Mouse (Mus musculus): Measurements from ENCODE around the gene Parvb.
"Not testable (repeated sequence)": the region's sequence is repeated elsewhere in the genome, so short reads cannot be mapped to it uniquely, and the experiment has no call there.

Parvb gene

DNA sequence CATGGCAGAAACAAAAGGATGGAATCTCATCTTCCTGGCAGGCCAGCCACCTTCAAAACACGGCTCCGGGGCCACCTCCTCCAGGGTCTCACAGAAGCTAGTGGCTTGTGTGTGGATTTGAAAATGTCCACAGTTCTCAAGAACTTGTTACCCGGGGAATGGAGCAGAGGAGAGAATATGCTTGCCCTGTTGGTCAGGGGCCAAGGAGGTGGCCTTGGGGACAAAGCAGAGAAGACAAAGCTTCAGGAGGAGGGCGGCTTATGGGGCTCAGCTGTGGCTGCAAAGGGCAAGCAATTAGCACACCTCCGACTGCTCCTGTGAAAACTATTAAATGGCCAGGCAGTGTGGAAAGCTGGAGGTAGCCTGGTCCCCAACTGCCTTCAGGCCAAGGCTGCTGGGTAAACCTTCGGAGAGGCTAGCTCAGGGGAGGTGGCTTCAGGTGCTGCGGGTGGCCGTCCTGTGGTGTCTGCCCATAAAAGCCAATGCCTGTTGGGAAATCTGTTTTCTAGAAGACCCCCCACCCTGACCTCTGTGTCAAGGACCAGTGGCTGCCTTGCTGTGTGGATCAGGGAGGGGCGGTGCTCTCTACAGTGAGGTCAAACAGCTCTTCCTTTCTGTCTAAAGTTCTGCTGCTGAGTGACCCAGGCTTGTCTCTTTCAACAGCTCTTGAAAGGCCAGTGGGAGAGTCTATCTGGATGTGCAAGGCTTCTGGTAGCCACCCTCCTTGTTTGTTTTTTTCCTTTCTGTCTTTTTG lies 26.9 kb downstream of the Parvb start:
- DNase-seq: no peak

DNA sequence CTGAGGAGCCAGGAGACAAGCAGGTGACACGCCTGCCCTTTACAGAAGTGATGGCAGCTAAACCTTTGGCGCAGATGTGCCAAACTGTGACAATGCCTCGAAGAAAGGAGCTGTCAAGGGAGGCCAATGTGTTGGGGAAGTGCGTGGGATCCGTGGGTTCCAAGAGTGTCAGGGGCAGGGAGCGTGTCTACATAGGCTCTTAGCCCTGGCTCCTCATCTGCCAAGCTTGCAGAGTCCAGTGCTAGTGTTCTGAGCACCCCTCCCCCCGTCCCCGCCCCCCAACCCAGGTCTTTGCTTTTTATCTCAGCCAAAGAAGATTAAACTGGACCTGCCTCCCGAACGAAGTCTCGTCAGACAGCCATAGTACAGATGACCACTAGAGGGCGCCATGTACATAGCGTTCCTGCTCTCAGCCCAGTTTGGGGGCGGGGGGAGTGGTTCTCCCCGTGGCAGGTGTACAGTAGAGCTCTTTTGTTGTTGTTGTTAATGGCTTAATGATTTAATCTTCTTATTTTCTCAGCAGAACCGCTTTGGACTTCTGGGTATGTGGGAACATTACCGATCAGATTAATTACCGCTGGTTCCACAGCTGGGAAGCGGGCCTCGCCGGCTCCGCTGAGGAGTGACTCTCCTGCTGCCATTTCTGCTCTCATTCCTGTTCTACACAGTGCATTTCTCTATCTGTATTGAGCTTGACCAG lies 28.4 kb downstream of the Parvb start:
- peak; percentile 92 to 96 for DNase-seq

DNA sequence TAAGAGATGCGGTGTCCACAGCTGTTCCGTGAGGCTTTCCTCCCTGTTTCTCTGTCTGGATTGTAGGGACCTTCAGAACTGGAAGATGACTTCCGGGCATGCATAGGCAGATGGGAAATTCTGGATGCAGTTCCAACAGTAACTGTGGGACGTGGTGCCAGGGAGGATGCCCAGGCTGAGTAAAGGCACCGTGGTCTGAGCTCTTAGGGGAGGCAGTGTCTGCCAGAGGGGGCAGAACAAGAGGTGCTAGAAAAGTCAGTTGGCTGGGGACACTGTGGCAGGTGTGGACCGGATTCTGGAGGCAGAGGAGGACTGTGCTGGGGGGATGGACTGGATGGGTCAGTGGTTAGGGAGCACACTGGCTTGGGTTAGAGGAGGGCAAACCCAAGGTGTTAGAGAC lies 30.8 kb downstream of the Parvb start:
- peak in 1 of 2 experiments; percentile 36 for DNase-seq

DNA sequence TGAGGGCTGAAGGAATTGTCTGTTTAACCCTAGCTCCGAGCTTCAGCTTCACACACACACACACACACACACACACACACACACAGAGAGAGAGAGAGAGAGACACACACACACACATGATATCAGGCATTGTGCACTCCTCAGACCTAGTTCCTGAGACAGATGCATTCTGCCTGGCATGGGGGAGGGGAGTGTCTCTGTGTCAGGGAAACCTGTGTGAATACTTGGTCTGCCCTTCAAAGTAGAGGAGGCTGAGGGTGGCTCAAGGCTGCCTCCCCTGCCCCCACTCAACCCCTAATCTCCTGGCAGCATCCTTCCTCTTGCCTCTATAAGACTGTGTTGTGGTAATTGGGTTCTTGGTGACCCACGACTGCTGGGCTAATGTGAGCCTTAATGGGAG lies 31.7 kb downstream of the Parvb start:
- DNase-seq: no peak

DNA sequence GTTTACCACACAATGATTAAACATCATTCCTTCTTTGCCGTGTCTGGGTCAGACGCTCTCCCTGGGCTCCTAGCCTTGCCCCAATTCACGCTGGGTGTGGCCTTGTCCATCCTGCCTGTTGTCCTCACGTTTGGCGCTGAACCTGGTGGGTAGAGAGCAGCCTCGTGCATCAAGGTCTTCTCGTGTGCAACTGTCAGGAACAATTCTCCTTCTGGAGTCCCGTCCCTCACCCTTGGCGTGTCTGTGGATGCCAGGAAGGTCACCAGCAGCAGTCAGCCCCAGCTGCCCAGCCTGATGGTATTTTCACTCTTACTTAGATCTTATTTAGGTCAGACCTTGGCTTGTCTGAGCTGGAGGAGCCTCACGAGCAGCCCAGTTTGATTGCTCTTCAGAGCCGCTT lies 33.3 kb downstream of the Parvb start:
- DNase-seq: no peak

DNA sequence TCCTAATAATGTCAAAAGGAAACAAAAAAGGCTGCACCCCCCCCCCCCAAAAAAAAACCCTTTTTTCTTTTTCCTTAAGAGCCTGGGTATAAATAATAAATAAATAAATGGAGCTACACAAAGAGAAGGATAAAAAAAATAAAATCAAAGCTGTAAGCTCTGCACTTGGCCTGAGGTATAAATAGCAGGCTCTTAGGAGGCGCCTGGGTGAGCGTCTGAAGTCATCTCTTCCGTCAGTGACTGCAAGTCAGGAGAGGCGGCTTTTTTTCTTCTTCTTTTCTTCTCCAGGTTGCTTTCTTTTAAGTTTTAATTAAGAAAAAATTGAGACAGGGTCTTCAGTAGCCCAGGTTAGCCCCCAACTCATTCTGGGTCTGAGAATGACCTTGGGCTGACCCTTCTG lies 34.4 kb downstream of the Parvb start:
- DNase-seq: no peak

DNA sequence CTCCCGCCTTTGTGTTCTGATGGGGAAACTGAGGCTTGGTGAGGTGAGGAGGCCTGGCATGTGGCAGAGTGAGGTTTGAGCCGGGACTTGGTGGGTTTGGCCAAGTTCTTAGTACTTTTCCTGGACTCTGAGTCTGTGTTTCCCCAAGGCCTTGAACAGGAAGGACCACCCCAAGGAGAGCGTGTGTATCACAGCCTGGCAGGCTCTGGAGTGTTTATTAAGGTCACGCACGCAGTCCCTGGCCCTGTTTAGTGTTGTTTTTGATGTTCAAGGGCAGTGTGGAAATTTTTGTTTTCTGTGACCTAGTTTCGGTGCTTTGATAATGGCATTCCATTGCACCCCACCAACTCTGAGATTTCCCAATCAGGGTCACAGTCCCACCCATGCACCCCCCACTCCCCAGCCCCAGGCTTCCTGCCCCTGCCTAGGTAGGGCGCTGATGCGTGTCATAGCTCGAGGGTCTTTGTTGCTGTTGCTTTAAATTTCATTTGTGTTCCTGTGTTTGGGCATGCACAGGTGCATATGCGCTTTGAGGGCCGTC lies 35.9 kb downstream of the Parvb start:
- no peak for DNase-seq

DNA sequence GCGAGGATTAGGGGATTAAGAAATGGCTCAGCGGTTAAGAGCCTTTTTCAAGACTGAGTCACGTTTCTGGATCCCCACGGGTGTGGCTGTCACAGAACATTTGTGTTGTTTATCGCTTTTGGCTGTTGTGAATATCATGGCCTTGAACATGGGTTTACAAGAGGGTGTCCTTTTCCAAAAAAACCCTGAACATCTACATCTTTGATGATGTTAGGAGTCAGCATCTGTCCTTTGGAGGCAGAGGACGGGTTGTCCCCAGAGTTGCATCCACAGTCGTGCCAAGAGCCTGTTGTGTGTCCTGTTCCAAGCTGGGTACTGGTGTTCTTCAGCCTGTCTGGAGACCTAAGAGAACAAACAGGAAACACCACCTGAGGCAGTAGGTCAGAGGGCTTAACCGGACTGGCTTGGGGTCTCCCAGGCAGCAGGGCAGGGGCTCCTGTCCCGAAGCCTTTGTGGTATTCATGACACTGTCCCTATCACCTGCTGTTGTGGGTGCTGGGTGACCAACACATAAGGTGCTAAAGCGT lies 37.3 kb downstream of the Parvb start:
- no peak for DNase-seq

DNA sequence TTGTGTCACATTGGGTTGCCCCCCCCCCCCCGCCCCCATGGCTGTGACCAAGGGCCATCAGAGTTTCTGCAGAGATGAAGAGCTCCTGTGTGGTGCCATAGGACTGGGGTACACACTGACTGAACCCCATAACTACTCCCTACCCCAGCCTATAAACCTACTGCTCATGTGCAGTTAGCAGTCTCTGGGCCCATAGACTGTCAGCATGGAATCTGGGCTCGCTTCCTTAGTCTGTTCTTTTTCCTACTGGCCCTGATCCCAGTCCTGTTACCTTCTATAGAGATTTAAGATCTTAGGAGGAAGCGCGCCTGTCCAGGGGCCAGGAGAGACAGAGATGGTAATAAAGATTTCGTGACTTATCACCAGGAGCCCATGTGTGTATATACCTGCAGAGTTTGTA lies 38.2 kb downstream of the Parvb start:
- no peak for DNase-seq

DNA sequence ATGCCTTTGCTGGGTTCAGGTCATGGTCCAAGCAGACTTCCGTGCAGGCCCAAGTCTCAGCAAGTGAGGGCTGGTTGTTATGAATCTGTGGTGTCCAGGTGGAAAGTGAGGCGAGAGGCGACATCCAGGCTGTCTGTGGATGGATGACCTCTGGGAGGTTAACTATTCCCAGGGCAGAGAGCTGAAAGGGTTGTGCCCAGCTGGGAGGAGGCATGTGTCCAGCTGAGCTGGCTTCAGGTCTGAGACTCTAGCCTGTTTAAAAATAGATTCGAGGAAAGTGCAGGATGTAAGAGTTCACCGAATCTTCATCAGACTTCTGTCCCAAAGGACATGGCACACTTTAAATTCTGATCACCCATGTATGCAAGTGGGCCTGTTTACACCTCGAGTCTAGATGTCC lies 38.6 kb downstream of the Parvb start:
- DNase-seq: no peak

DNA sequence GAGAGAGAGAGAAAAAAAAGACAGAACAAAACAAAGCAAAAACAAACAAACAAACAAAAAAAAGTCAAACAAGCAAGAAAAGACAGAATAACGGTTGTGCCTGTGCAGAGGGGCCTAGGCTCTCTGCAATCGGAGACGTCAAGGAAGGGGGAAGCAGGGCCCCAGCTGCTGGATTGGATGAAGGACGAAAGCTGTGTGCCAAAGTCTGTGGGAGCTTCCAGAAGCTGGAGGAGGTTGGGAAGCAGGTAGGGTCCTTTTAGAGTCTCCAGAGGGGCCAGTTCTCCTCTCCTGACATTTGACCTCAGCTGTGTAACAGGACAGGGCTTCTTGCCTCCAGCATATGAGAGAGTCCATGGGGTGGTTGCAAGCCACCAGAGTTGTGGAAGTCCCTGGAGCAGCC lies 44.2 kb downstream of the Parvb start:
- no peak for DNase-seq

DNA sequence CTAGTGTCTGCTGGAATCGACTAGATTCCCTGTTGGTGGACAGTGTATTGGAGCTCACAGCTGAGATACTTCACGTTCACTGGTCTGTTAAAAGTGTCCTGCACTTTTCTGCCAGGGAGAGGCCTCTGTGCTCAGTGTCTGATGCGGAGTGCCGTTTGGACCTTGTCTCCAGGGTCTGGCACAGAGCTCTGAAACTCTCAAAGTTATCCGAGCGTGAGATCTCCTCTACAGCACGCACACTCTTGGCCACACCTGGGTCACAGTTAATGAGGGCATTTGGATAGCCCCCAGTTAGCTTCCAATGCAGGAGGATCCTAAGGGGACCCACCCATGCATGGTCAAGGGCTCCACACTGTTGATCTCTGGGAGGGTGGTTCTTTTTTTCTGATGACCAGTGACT lies 46.2 kb downstream of the Parvb start:
- DNase-seq: no peak

DNA sequence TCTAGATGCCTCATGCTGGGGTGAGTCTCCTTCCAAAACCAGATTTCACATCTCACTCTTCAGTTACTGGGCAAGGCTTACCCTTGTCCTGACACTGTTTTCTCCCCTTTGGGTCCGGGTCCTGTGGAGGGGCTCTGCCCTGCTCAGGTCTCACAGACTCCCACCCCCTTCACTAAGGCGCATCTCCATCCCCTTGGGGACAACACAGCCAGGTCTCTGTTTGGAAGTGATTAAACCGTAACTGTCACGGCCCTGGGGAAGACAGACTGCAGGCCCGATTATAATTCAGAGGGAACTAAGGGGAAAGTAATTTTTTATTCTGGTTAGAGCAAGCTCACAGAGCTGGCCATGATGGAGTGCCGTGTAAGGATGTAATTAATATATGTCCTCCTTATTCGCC lies 46.8 kb downstream of the Parvb start:
- DNase-seq: no peak

DNA sequence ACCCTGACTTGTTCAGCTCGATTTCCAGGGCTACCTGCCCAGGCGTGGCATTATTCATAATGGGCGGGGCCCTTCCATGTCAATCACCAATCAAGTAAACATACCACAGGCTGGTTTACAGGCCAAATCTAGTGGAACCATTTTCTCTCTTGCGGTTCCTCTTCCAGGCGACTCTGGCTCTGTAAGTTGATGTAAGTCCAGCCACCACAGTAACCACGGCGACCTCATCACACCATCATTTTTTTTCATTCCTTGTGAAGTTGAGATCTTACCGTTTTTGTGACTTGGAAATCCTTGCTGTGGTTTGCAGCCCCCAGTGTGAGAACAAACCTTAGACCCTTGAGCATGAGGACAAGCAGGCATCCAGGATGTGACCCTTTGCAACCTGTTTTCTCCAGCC lies 48.5 kb downstream of the Parvb start:
- no peak for DNase-seq

DNA sequence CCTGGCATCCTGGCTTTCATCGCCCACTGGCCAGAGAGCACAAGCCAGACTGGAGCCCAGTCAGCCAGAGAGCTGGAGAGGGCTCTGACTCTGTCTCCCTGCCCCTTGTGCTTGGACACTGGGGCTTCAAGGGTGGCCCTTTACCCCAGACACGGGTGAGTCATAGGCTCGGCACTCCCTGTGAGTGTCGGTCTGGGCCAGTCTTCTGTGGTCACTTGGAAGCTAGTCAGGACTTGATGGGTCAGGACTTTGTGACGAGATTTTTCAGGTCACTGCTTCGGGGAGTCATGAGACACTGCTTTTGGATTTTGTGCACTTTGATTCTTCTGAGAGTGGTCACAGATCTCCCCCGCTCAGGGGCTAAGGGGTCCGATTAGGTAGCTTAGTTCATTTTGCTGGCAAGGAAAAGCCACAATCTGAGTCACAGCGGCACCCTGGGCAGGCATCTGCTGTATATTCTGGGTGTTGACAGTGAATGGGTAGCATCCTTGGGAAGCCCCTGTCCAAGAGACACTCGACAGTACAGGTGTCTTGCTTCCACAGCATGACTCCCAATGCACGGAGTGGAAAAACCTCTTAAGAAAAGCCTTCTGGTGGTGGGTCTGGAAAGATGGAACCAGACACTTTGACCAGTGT lies 49.0 kb downstream of the Parvb start:
- DNase-seq: no peak

DNA sequence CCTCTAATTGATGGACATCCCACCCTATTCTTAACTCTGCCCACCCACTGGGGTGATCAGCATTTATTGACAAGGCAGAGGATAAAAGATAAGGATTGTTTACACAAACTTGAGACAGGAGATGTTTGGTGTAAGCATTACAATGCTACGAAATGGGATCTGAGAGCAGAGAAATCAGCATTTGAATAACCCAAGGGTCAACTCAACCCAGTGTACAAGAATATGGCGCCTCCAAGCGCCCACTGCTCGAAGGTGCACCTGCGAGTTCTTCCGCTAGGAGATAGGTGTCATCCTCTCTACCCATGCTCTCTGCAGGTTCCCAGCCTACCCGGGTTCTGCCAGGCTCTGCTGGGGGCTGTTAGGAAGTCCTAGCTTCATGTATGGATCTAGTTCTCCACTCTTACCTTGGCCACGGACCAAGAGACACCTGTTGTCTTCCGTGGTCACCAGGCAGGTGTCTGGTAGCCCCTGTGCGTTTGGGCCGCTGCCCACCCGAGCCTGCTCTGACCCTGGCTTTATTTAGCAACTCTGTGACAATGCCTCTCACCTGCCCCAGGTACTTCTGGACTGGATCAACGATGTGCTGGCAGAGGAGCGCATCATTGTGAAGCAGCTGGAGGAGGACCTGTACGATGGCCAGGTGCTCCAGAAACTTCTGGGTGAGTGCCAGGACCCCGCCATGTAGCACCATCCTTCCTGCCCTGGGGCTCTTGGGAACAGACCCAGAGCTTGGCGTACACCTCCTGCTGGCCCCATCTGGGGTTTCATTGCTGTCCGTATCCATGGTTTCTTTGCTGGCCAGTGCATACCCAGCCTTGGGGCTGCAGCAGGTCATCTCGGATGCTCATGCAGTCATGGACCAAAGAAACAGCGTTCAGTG lies 50.6 kb downstream of the Parvb start:
- peak; percentile 40 to 66 for DNase-seq

DNA sequence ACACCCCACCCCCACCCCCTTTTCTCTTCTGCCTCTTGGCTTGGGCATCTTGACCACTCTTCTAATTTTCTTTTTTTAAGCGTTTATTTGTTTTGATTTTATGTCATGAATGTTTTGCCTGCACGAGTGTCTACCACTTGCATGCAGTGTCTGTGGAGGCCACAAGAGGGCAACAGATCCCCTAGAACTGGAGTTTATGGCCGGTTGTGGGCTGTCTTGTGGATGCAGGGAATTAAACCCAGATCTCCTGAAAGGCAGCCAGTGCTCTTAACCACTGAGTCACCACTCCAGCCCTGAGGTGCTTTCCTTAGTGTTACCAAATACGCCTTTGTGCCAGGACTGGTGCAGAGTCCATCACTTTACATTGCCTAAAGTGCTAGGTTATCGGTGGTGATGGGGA lies 52.2 kb downstream of the Parvb start:
- peak; percentile 61 to 72 for DNase-seq

DNA sequence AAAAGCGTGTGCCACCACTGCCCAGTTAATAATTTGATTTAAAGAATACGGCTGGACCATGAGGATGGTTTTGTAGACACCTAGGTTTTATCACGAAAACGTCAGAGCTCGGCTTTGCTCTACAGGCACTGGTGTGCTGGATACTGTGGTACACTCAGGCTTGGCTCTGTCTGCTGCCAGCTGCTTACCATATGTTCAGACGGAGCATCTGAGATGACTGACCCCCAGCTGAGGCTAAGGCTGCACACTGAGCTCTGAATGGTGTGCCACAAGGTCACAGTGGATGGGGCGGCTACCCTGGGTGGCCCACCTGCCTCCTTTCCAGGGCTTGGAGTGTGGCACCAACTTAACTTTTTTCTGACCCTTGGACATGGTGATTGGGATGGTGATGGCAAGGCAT lies 53.6 kb downstream of the Parvb start:
- peak in 1 of 2 experiments; percentile 40 for DNase-seq

DNA sequence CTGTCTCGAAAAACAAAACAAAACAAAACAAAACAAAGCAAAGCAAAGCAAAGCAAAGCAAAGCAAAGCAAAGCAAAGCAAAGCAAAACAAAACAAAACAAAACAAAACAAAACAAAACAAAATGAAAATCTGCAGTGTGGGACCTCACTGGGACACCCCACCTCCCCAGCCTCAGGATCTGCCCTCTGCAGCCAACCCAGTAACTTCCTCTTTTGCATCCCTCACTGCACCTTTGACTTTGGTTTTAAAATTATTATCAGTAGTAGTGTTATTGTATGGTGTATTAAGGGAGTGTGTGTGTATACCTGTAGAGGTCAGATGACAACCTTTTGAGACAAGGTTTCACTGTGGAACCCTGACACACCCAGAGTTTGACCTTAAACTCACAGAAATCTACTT lies 57.1 kb downstream of the Parvb start:
- DNase-seq: not testable (repeated sequence)

DNA sequence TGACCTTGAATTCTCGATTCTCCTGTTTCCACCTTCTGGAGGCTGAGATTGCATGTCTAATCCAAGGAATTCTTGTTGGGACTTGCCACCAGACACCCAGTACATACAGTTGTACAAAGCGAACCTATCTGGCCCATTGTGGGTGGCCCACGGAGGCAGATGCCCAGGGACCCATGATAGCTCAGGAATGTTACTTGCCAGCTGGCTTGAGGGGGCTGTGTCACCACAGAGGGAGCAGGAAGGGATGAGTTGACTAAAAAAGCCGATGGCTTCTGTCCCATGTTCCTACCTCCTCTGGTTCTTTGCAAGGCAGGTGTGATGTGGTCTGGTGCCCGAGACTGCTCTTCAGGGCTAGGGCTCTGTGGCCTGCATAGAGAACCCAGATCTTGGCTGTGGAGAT lies 59.3 kb downstream of the Parvb start:
- DNase-seq: no peak

DNA sequence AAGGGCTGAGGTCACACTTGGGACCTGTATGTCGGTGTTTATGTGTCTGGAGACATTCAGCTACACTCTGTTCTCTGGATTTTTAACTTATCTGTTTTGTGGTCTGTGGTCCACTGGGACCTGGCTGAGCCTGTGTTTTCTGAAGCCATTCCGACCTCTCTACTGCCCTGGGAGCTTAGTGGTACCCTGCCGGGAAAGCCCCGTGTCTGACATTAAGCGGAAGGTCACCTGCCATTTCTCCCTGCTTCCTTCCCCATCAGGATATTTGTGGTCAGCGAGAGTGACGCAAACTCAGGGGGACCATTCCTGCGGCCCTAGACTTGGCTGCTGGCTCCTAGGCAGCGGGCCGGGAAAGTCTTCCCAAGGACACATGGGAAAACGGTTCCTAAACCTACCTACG lies 61.7 kb downstream of the Parvb start:
- no peak for DNase-seq

DNA sequence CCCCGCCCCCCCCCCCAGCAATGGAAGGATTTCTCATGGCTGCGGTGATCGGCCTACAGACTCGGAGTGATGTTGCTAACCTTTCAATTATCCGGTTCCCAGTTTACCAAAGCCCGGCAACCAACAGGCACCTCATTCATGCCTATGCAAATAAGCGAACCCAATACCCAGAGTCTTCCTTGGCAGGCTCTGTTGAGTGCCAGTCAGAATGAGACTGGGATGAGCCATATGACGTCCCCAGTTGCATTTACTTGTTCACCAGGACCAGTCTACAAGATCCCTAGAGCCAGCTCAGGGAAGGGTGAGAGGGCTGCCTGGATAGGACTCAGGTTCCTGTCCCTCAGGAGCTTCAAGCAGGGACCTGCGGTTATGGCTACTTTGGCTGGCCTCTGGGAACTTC lies 62.5 kb downstream of the Parvb start:
- DNase-seq: no peak

DNA sequence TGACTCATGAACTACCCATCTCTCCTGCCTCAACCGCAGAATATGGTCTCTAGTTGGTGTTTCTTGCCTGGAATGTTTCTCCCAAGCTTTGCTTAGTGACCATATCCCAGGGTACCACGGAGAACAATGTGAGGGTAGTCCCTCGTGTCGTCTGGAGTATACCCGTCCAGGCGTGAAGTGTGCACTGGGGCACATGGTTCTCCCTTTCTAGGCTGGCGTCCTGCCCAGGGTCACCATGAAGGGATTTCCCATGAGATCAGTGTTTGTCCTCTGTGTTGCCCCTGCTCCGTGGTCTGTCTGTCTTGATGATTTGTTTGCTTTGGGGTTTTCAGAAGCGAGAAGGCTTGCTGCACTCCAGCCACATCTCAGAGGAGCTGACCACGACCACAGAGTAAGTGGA lies 63.4 kb downstream of the Parvb start:
- no peak for DNase-seq
